Mouse (Mus musculus) heart, embryonic 12.5 days (tissue): ENCODE measurements around the gene Akt1. TPM values are rescaled to one million over a fixed set of nuclear protein-coding genes. Genes with fewer than 3 reads are reported as not detected.
A peak's percentile ranks its signal among the peaks of the same experiment; 100 is the strongest.

Source experiments
- ATAC-seq: fragments of 200-750 bp; cut with Nextera tagmentation; 2 replicates; pipeline ENCODE4 v1.8.0; 2017; ENCODE audit warnings: moderate TSS enrichment, moderate library complexity; ENCODE audit not compliant: insufficient number of reproducible peaks, low FRiP score
- H3K27ac ChIP-seq: fragments of 300-500 bp; sonication (generic); 2 replicates; pipeline ENCODE4 v1.5.1; 2016; ENCODE audit warnings: mild to moderate bottlenecking, moderate library complexity; ENCODE audit not compliant: poor library complexity, severe bottlenecking
- H3K27me3 ChIP-seq: fragments of 300-500 bp; sonication (generic); replicated peaks from 2 replicates; pipeline ENCODE4 v1.6.1; 2016; ENCODE audit warnings: mild to moderate bottlenecking, moderate library complexity
- H3K36me3 ChIP-seq: fragments of 300-500 bp; sonication (generic); 2 replicates; pipeline ENCODE4 v1.6.1; 2016; ENCODE audit warnings: mild to moderate bottlenecking, moderate library complexity
- H3K4me1 ChIP-seq: fragments of 300-500 bp; sonication (generic); replicated peaks from 2 replicates; pipeline ENCODE4 v1.6.1; 2016; ENCODE audit warnings: mild to moderate bottlenecking
- H3K4me2 ChIP-seq: fragments of 300-500 bp; sonication (generic); 2 replicates; pipeline ENCODE4 v1.6.1; 2016; ENCODE audit warnings: mild to moderate bottlenecking, moderate library complexity
- H3K4me3 ChIP-seq: fragments of 300-500 bp; sonication (generic); 2 replicates; pipeline ENCODE4 v1.5.1; 2016; ENCODE audit warnings: mild to moderate bottlenecking
- H3K9ac ChIP-seq: fragments of 300-500 bp; sonication (generic); 2 replicates; pipeline ENCODE4 v1.6.1; 2016; ENCODE audit warnings: mild to moderate bottlenecking, moderate library complexity
- H3K9me3 ChIP-seq: fragments of 300-500 bp; sonication (generic); replicated peaks from 2 replicates; pipeline ENCODE4 v1.6.1; 2016; ENCODE audit warnings: mild to moderate bottlenecking, moderate library complexity
- WGBS: fragments of 180-500 bp; shearing (Covaris S2); methylation state at CpG from one replicate; pipeline ENCODE4 v1.1.7; 2016; 5-methylcytosine and 5-hydroxymethylcytosine counted together
- microRNA-seq: library from miRNA; unstranded; fragments of <30 nt; microRNA quantifications from one replicate; pipeline ENCODE4, GENCODE M21; 2017
- polyA plus RNA-seq: library from polyadenylated mRNA; unstranded; fragments of >200 nt; fragmentation: Nextera tagmentation; extraction: Ambion mirVana; gene quantifications from 2 replicates; pipeline ENCODE4 v1.2.1, GENCODE M21; 2016

Gene Akt1
- polyA plus RNA-seq, 1 experiment from 2014 or later: 184 TPM

DNA sequence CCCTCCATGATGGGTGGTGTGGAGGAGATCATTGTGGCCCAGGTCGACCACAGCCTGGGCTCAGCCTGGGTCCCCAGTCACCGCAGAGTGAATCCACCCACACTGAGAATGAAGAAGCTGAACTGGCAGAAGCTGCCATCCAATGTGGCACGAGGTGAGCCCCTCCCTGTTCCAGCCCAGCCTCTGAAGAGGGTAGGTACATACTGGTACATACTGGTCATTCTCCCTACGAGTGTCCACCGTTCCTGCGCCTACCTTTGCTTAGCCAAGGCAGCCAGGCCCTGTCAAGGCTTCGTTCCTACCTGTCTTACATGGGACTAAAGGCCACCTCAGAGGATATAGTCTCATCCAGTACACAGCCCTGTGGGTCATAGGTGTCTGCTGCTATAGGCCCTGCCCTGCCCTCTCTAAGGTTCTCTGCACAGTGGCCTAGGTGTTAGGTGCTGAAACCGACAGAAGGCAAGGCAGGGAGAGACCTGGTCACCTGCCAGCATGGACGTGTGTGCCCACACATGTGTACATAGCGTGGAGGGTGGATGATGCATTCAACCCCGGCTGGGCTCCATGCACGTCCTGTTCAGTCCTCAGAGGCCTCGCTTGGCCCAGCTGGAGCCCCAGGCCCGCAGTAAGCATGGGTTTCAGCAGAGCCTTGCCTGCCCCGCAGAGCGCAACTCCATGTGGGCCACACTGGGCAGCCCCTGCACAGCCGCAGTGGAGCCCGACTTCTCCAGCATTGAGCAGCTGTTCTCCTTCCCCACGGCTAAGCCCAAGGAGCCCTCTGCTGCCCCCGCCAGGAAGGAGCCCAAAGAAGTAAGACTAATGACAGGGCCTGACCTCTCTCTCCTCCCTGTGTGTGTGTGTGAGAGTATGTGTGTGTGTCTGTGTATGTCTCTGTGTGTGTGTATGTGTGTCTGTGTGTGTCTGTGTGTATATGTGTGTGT, 69.7 kb downstream of the Akt1 start:
- Histone ChIP-seq H3K4me2 (no peak overlapping the region), H3K36me3 (peaks cover 41% of the 10 kb centered on the region), H3K27me3 (no peaks in the 10 kb centered on the region), H3K4me3 (no peak overlapping the region), H3K27ac (no peak overlapping the region), H3K9ac (no peak overlapping the region), H3K4me1 (peaks cover 30% of the 10 kb centered on the region), H3K9me3 (no peaks in the 10 kb centered on the region)
- 70% methylated on average over 20 of the region's 20 CpGs for WGBS
- ATAC-seq: peak; percentile 38; the same call in 1 of the 2 replicates

DNA sequence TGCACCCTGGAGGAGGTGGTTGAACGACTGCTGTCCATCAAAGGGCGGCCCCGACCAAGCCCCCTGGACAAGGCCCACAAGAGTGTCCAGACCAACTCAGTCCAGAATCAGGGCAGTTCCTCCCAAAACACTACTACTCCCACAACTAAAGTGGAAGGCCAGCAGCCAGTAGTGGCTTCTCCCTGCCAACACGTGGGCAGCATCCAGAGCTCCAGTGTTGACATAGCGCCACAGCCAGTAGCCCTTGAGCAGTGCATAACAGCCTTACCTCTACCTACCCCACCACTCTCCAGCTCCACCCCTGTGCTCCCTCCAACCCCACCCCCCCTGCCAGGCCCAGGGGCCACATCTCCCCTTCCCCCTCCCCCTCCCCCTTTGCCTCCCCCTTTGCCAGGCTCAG, 70.7 kb downstream of the Akt1 start:
- H3K4me1 ChIP-seq: peaks cover 35% of the 10 kb centered on the region
- 79% methylated on average over 5 of the region's 5 CpGs for WGBS
- H3K27ac ChIP-seq: no peak overlapping the region
- no peak for ATAC-seq
- H3K9ac ChIP-seq: no peak overlapping the region
- no peaks in the 10 kb centered on the region for H3K9me3 ChIP-seq
- no peak overlapping the region for H3K4me3 ChIP-seq
- no peaks in the 10 kb centered on the region for H3K27me3 ChIP-seq
- peaks cover 33% of the 10 kb centered on the region for H3K36me3 ChIP-seq
- no peak overlapping the region for H3K4me2 ChIP-seq

Small RNA genes lying within 50 kb of the gene (microRNA-seq; reads per million reads assigned to microRNA genes)
- gene Mir6939: 1.2 reads per million

Other genes starting within 250 kb of the Akt1 start
- gene A530016L24Rik, start 185.4 kb downstream of the Akt1 start, polyA plus RNA-seq: 6.7 and 7.4 TPM in 2 replicates
- 0.68 and 0.88 TPM in 2 replicates for gene Tmem179, start 158.1 kb downstream of the Akt1 start, polyA plus RNA-seq
- gene Inf2, start 86.1 kb downstream of the Akt1 start, polyA plus RNA-seq: 2.2 and 3.5 TPM in 2 replicates
- gene Adssl1, start 54.8 kb downstream of the Akt1 start, polyA plus RNA-seq: 81.7 and 86.4 TPM in 2 replicates
- gene Siva1, start 30.2 kb downstream of the Akt1 start, polyA plus RNA-seq: 99.4 and 116 TPM in 2 replicates
- 4.7 and 6.4 TPM in 2 replicates for gene Zbtb42, start 3.9 kb upstream of the Akt1 start, polyA plus RNA-seq
- gene Cep170b, start 45.6 kb upstream of the Akt1 start, polyA plus RNA-seq: 7.0 and 7.3 TPM in 2 replicates
- 3.0 and 4.2 TPM in 2 replicates for gene Pld4, start 85.8 kb upstream of the Akt1 start, polyA plus RNA-seq
- gene Ahnak2, start 127.8 kb upstream of the Akt1 start, polyA plus RNA-seq: 1.3 and 1.4 TPM in 2 replicates
- 9.5 and 9.6 TPM in 2 replicates for gene Clba1, start 134.1 kb upstream of the Akt1 start, polyA plus RNA-seq
- gene Cdca4, start 154.5 kb upstream of the Akt1 start, polyA plus RNA-seq: 47.2 and 49.2 TPM in 2 replicates
- gene Gpr132, start 193.3 kb upstream of the Akt1 start, polyA plus RNA-seq: not detected in 2 replicates